Mouse (Mus musculus) brown adipose tissue, adult 24 weeks (tissue): ENCODE data around the gene Xcl1. TPM values are rescaled to one million over a fixed set of nuclear protein-coding genes. Genes with fewer than 3 reads are reported as not detected.

Experiments used
- H3K27ac ChIP-seq: fragments of 200-500 bp; replicated peaks from 2 replicates; pipeline ENCODE4 v1.5.1; 2012; ENCODE audit warnings: low read depth, mild to moderate bottlenecking, low read length
- H3K4me1 ChIP-seq: fragments of 200-500 bp; 2 replicates; pipeline ENCODE4 v1.6.1; 2012; ENCODE audit warnings: low read length, mixed read lengths; ENCODE audit not compliant: control insufficient read depth, insufficient read depth, insufficient read length
- H3K4me3 ChIP-seq: fragments of 200-500 bp; 2 replicates; pipeline ENCODE4 v1.5.1; 2012; ENCODE audit warnings: low read depth, mild to moderate bottlenecking, low read length, moderate library complexity; ENCODE audit not compliant: insufficient read depth
- polyA plus RNA-seq: library from polyadenylated mRNA; stranded (reverse); fragments of >200 nt; gene quantifications from 2 replicates; pipeline ENCODE4 v1.2.4, GENCODE M21; 2012; ENCODE audit not compliant: missing spikeins, insufficient read depth, insufficient read length

Xcl1 gene
- polyA plus RNA-seq, 1 experiment, result not detected

- Histone ChIP-seq H3K4me3 (no peak overlapping the region), H3K27ac (no peak overlapping the region), H3K4me1 (no peaks in the 10 kb centered on the region)
Measured at GRCm38 (mm10) chr1:164953574-164953973, 18.2 kb upstream of the Xcl1 start.

DNA sequence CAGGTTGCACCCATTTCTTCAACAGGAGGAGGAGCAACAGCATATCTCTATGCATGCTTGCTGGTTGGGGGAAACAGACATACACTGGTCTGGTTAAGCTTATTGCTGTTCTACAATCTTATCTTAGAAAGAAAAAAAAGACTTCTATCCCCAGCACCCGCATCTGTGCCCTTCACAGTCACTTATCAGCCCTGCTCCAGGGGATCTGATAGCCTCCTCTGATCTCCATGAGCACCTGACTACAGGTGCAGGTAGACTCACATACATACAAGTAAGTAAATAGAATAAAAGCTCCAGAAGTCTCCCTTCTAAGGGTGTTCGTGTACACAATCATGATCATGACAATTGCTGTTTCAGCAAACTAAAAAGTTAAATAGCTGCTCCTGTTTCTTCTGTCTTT is 733 bp upstream of the Xcl1 start:
- Histone ChIP-seq H3K4me1 (no peaks in the 10 kb centered on the region), H3K27ac (no peak overlapping the region), H3K4me3 (no peak overlapping the region)

DNA sequence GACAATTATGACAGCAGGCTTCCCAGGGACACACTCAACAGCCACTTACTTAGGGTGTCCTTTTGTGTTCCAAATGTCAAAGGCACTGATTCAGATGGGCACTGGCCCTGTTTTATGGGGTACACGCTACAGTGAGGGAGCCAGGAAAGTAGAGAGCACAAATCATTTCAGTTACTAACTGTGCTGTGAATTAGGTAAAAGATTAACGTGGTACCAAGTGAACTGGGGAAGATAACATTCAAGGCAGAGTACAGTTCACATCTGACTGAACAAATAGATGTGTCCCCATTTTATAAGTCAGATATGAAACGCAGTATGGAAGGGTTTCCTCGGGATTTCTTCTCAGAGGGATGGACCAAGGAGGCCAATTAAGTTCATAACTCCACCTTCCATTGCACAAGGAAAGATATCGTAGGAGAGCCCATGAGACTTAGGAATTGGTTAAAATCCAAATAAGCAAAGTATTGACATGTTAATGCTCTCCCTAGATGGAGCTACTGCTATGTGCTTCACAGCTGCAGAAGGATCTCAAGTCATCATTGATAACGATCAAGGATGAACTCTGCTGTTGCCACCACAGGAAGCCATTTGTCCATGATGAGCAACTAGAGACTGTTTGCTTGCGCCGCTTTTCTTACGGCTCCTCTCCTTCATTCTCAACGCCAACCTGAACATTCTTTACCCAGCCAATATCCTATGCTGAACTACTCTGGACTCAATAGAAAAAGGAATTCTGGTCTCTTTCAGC is 1.7 kb downstream of the Xcl1 start:
- no peaks in the 10 kb centered on the region for H3K4me1 ChIP-seq
- no peak overlapping the region for H3K27ac ChIP-seq
- H3K4me3 ChIP-seq, result no peak overlapping the region

DNA sequence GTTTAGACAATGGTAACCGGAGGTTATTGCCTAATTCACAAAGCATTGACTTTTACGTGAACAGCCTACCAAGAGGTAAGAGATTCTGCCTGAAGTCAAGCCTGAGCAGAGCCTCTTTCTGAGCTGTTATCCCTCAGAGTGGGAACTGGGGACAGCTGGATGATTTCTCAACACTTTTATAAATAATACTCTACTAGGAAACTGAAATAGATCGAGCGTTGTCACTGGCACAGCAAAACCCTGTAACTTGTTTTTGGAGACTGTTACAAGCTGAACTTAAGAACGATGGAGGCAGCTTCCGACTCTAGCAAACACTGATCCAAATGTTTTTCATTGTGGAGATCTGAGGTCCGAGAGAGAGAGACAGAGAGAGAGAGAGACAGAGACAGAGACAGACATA is 4.2 kb downstream of the Xcl1 start:
- Histone ChIP-seq H3K4me1 (no peaks in the 10 kb centered on the region), H3K27ac (no peak overlapping the region), H3K4me3 (no peak overlapping the region)

DNA sequence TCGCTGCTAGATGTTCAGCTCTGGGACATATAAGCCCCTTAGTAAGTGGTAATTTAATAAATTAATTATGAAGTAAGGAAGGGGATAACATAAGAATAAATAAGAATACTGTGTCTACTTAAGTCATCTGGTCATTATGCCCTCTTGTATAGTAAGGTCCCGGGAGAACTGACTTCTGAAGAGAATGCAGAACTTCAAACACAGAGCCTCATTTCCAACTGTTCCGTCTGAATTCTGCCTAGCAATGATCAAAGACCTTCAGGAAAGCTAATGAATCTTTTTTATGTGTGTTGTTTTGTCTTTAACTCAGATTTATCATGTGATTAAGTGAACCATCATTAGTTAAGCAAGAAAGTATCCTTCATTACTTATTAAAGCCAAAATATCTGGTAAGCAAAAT is 5.3 kb downstream of the Xcl1 start:
- no peak overlapping the region for H3K4me3 ChIP-seq
- no peak overlapping the region for H3K27ac ChIP-seq
- H3K4me1 ChIP-seq, result no peaks in the 10 kb centered on the region

- Histone ChIP-seq H3K27ac (no peak overlapping the region), H3K4me3 (no peak overlapping the region), H3K4me1 (no peaks in the 10 kb centered on the region)
Measured at GRCm38 (mm10) chr1:164926534-164927160, 8.7 kb downstream of the Xcl1 start.

- Histone ChIP-seq H3K27ac (no peak overlapping the region), H3K4me1 (no peaks in the 10 kb centered on the region), H3K4me3 (no peak overlapping the region)
Measured at GRCm38 (mm10) chr1:164905047-164905446, 30.3 kb downstream of the Xcl1 start.

- Histone ChIP-seq H3K27ac (no peak overlapping the region), H3K4me3 (no peak overlapping the region), H3K4me1 (0 out of 2 replicates have a peak, but pooled peaks cover 3% of the 10 kb centered on the region)
Measured at GRCm38 (mm10) chr1:164900696-164901095, 34.6 kb downstream of the Xcl1 start.

DNA sequence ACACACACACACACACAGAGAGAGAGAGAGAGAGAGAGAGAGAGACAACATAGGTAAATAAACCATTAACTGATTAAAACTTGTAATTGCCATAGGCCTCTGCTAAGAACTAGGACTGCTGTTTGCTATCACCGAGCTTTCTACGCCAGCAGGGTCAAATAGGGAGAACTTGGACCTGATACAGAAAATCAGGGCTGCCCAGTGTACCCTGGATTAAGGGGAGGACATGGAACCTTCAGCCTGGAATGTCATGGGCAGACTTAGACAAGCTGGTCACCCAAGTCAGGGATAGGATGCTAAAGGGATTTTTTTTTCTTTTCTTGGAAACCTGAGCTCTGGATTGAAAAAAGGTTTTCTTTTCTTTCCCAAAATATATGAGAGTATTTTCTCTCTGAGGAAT is 35.1 kb downstream of the Xcl1 start:
- 0 out of 2 replicates have a peak, but pooled peaks cover 3% of the 10 kb centered on the region for H3K4me1 ChIP-seq
- no peak overlapping the region for H3K4me3 ChIP-seq
- peak overlapping the region; percentile 94 for H3K27ac ChIP-seq

- peak overlapping the region; percentile 80 for H3K4me3 ChIP-seq
- 0 out of 2 replicates have a peak, but pooled peaks cover 3% of the 10 kb centered on the region for H3K4me1 ChIP-seq
- peak overlapping the region; percentile 94 for H3K27ac ChIP-seq
Measured at GRCm38 (mm10) chr1:164899506-164899905, 35.8 kb downstream of the Xcl1 start.

DNA sequence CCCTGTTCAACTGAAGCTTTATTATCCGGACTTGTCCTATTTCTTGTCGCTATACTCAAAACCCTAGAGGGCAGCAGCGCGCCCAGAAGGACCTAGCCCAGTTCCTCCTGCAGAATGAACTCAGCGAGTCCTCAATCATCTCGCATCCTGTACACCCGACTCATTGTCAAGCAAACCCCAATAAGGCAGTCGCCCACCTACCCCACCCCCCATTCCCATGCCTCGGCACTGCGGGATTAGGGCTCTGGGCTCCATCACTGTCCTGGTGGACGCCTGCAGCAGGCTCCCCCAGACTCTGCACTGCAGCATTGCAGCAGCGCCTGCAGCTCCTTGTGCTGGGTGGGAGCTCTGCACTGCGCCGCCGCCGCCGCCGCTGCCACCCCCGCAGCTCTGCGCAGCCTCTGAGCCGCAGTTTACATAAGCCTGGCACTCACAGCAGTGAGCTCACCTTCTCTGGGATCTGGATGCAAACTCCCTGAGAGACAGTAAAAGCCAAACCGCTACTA is 36.4 kb downstream of the Xcl1 start:
- Histone ChIP-seq H3K27ac (peak overlapping the region; percentile 94), H3K4me1 (0 out of 2 replicates have a peak, but pooled peaks cover 3% of the 10 kb centered on the region), H3K4me3 (peak overlapping the region; percentile 80)

DNA sequence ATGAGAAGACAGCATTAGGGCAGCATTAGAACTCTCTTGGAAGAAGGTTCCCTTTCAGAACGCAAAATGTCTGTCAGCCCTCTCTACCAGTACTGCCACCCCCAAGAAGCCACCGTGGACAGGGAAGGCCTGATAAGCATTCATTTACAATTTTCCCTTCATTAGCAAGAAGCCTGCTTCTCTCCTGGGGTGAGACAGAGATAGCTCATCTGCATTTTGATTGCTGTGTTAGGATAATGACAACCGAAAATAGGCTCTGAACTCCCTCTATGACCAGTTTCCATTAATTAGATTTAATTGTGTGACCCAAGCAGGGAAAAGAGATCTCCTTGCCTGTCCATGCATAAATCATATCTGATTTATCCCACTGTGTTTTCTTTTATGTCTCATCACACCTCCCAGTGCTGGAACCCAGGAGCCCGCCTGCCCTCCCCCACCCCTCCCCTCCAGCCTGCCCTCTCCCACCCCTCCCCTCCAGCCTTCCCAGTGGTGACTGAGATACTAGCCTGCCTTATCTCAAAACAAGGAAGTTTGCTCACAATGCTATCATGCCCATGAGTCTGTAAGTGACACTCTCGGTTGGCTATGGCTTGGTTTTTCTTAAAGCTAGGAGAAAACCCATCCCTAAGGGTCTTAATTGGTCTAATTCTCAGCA is 38.0 kb downstream of the Xcl1 start:
- Histone ChIP-seq H3K27ac (peak overlapping the region; percentile 88), H3K4me3 (no peak overlapping the region), H3K4me1 (0 out of 2 replicates have a peak, but pooled peaks cover 3% of the 10 kb centered on the region)

GRCm38 (mm10) chr1:164896211-164897145 is 38.8 kb downstream of the Xcl1 start:
- Histone ChIP-seq H3K4me3 (peak overlapping the region; percentile 27; the same call in 1 of the 2 replicates), H3K27ac (peak overlapping the region; percentile 88)

GRCm38 (mm10) chr1:164895806-164896205 is 39.5 kb downstream of the Xcl1 start:
- H3K4me1 ChIP-seq, result peaks cover 3% of the 10 kb centered on the region; the same call in 1 of the 2 replicates
- peak overlapping the region; percentile 88 for H3K27ac ChIP-seq
- H3K4me3 ChIP-seq, result peak overlapping the region; percentile 27; the same call in 1 of the 2 replicates

More at GRCm38 (mm10) chr1:164896211-164897145, 38.8 kb downstream of the Xcl1 start:
- H3K4me1 ChIP-seq, result 0 out of 2 replicates have a peak, but pooled peaks cover 3% of the 10 kb centered on the region
